Comparison of ENCODE assay signal across 9 mouse cellular contexts in genomic region chr1:185898475-185898874, GRCm38 (mm10).
A peak's percentile ranks its signal among the peaks of the same experiment; 100 is the strongest.
DNase-seq lines count a peak whose midpoint lies in the region; ATAC-seq and TF ChIP-seq lines count a peak whose summit lies in the region.
"Had no signal": no experiment of that assay in that cellular context is flagged by ENCODE, and none has a peak within 500 bp of the region (broad histone marks: within the 10 kb centered on the region; RNA-seq: fewer than 3 reads in every experiment).

No protein-coding gene starts in this region.

- peak; percentile 1 for DNase-seq in heart, adult 8-10 months (ENCODE audit: low spot score)
- DNase-seq in brain, adult 2 months (ENCODE audit: low read depth, low spot score): peak; percentile 58
- DNase-seq in gastrocnemius, adult 8-10 months (ENCODE audit: low spot score in 2 of 2): peak; percentile 8 to 17
- DNase-seq in spleen, adult 12 weeks (ENCODE audit: low spot score): no peak
- DNase-seq in Muller cell, postnatal 12 days (ENCODE audit: inconsistent ontology term): no peak
- no peak for DNase-seq in cerebellum, adult 2 months
- DNase-seq: kidney, adult 8-10 months had no signal

- H3K27me3 ChIP-seq in heart, embryonic 12.5 days (replicated peaks): no peaks in the 10 kb centered on the region
- no peaks in the 10 kb centered on the region for H3K27me3 ChIP-seq in limb, embryonic 15.5 days
- H3K27me3 ChIP-seq in cerebellum, adult 2 months (ENCODE audit: control insufficient read depth, insufficient read depth, low read length): no peaks in the 10 kb centered on the region

- no peak overlapping the region for H3K27ac ChIP-seq in heart, embryonic 12.5 days (ENCODE audit: poor library complexity, severe bottlenecking)
- H3K27ac ChIP-seq in limb, embryonic 15.5 days: peak overlapping the region; percentile 78
- H3K27ac ChIP-seq in cerebellum, adult 2 months (ENCODE audit: insufficient read depth, low read length): no peak overlapping the region

- TF ChIP-seq CTCF in cerebellum, adult 2 months (IDR thresholded peaks at IDR 0.05; ENCODE audit: borderline replicate concordance, insufficient read depth, low read depth, low read length): no peak

- H3K4me3 ChIP-seq in heart, embryonic 12.5 days: no peak overlapping the region
- no peak overlapping the region for H3K4me3 ChIP-seq in limb, embryonic 15.5 days
- H3K4me3 ChIP-seq in cerebellum, adult 2 months (replicated peaks; ENCODE audit: insufficient read depth, low read depth, low read length): no peak overlapping the region

- H3K4me1 ChIP-seq in heart, embryonic 12.5 days (replicated peaks): peaks cover 13% of the 10 kb centered on the region; the same call in 1 of the 2 replicates
- peaks cover 4% of the 10 kb centered on the region for H3K4me1 ChIP-seq in limb, embryonic 15.5 days
- H3K4me1 ChIP-seq in cerebellum, adult 2 months (ENCODE audit: control insufficient read depth, insufficient read depth, low read length): no peaks in the 10 kb centered on the region

- no peak for ATAC-seq in heart, embryonic 12.5 days (ENCODE audit: insufficient number of reproducible peaks, low FRiP score)
- ATAC-seq in limb, embryonic 15.5 days (ENCODE audit: insufficient number of reproducible peaks, low FRiP score, low TSS enrichment, low read depth): peak; percentile 86

- peaks cover 11% of the 10 kb centered on the region; the same call in 1 of the 2 replicates for H3K9me3 ChIP-seq in heart, embryonic 12.5 days (replicated peaks)
- H3K9me3 ChIP-seq in limb, embryonic 15.5 days: no peaks in the 10 kb centered on the region

- TF ChIP-seq POLR2A in cerebellum, adult 2 months (IDR thresholded peaks at IDR 0.05; ENCODE audit: borderline replicate concordance, insufficient read depth, low read length): no peak

- no peaks in the 10 kb centered on the region for H3K36me3 ChIP-seq in heart, embryonic 12.5 days
- H3K36me3 ChIP-seq in limb, embryonic 15.5 days: no peaks in the 10 kb centered on the region

- H3K9ac ChIP-seq in heart, embryonic 12.5 days: no peak overlapping the region
- no peak overlapping the region for H3K9ac ChIP-seq in limb, embryonic 15.5 days

- H3K4me2 ChIP-seq in heart, embryonic 12.5 days: no peak overlapping the region
- no peak overlapping the region for H3K4me2 ChIP-seq in limb, embryonic 15.5 days

- WGBS in heart, embryonic 12.5 days: 29% methylated on average over 9 of the region's 9 CpGs
- 20% methylated on average over 9 of the region's 9 CpGs for whole genome bisulfite sequencing in limb, embryonic 15.5 days
- 71% methylated on average over 9 of the region's 9 CpGs for WGBS in cerebellum, adult 2 months

Comparison
In these comparisons a context has a peak if more than half of its experiments do, and no peak if none do; other contexts are left out.
1. DNase-seq: peak in heart, adult 8-10 months (single experiment), brain, adult 2 months (single experiment) and gastrocnemius, adult 8-10 months (2 of 2); none in spleen, adult 12 weeks (single experiment), Muller cell, postnatal 12 days (single experiment) and cerebellum, adult 2 months (0 of 2).